Mouse (Mus musculus): Measurements from ENCODE around the gene Ism2. TPM values are rescaled to one million over a fixed set of nuclear protein-coding genes. Genes with fewer than 3 reads are reported as not detected.

Gene Ism2
- polyA plus RNA-seq (2012; rRNA removed) = 0.09 and 0.18 TPM in 2 replicates

DNA sequence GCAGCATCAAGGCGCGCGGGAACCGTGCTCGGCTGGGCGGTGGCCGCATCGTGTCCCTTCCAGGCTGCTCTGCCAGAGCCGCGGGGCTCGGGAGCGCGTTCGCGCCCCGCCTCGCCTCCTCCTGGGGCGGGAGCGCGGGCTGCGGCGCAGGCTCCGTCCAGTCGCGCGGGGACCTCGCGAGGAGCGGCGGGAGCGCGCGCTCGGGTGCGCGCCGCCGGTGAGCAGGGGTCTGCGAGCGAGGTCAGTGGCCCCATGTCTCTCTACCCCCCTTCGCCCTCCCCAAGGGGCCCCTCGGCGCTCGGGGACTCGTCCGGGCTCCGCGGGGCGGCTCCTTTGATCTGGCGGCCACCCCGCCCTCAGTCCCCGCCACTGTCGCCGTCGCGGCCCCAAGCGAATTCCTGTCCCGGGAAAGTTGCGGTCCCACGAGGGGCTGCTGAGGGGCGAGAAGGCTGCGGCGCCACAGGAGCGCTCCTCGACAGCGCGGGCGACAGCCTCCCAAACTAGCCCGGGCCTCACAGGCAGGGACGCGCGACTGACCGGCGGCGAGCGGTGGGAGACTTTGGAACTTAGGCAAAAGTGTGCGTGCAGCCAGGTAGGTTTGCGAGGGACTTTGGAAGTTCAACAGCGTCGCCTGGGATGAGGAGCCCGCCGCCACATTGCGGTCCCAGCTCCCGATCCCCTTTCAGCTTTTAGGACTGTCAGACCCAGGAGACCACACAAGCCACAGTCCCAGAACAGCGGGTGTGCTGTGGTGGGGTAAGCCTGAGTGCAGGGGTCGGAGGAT is at the start of gene Ism2:
TSS of gene Ism2 (minus strand) at position 49 of the 784 bp plus-strand sequence.

DNA sequence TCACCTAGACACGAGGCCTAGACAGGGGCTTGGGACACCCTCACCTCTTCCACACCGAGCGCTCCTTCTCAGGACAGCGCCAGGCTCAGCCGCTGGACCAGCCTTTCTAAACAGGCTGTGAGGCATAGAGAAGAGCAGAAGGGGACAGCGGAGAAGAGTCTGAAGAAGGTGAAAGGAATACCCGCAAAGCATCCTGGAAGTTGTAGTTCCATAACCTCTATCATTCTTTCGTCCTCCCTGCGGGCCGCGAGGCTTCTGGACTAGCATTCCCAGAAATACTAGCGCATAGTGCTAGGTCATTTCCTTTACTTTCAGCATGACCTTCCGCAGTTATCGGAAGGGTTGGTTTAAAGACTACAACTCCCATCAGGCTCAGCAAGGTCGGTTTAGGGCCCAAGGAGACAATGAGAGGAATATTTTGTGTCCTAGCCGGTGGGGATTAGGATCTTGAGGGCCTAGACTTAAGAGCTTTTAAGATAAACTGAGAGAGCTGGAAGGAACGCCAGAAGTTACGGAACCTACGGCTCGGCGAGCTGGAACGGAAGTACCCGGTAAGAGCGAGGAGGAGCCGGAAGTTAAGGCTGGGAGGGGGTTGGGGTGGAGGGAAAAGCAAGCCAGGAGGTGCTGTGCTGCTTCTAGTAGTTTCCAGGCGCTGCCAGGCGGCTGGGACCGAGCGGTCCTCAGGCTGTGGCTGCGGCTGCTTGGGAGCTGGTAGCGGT is 33.2 kb downstream of the Ism2 start, which contains the start of the genes Vipas39 and Ahsa1:
TSS of gene Vipas39 (minus strand) at position 149 of the 719 bp plus-strand sequence.
TSS of gene Ahsa1 (plus strand) at position 372 of the 719 bp plus-strand sequence.

DNA sequence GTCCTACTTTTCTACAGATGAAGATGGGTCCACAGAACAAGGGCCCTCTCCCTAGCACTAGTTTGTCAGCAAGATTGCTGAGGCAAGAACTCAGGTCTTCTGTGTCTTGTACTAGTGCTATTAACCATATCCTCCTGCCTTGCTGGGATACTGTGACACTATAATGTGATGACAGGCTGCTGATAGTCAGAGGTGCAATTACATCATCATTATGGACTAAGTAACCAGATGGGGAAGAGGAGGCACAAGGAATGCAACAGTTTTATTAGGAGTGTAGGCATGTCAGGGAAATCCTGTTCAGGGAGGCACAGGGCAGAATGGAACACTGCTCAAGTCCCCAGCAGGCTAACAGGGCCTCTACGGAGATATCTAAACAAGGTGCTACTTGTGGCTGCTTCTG is 60.9 kb downstream of the Ism2 start, which contains the start of gene Noxred1:
TSS of gene Noxred1 (minus strand) at position 101 of the 400 bp plus-strand sequence.

Other genes with a start within 250 kb of the Ism2 start
- gene Ngb, start 197.2 kb downstream of the Ism2 start, polyA plus RNA-seq (2012; rRNA removed) = 0.10 and 0.15 TPM in 2 replicates
- gene Gstz1, start 152.5 kb downstream of the Ism2 start, polyA plus RNA-seq (2012; rRNA removed) = 274 and 311 TPM in 2 replicates
- 4.1 and 4.5 TPM in 2 replicates for gene Pomt2, start 151.7 kb downstream of the Ism2 start, polyA plus RNA-seq (2012; rRNA removed)
- 0.06 and 0.15 TPM in 2 replicates for gene Samd15, start 100.0 kb downstream of the Ism2 start, polyA plus RNA-seq (2012; rRNA removed)
- 0.66 and 0.71 TPM in 2 replicates for gene Tmed8, start 99.3 kb downstream of the Ism2 start, polyA plus RNA-seq (2012; rRNA removed)
- gene Noxred1, start 61.0 kb downstream of the Ism2 start, polyA plus RNA-seq (2012; rRNA removed) = 0.32 and 0.43 TPM in 2 replicates
- 9.5 and 9.7 TPM in 2 replicates for gene Vipas39, start 33.4 kb downstream of the Ism2 start, polyA plus RNA-seq (2012; rRNA removed)
- 84.9 and 88.1 TPM in 2 replicates for gene Ahsa1, start 33.2 kb downstream of the Ism2 start, polyA plus RNA-seq (2012; rRNA removed)
- 13.5 and 14.3 TPM in 2 replicates for gene Sptlc2, start 88.7 kb upstream of the Ism2 start, polyA plus RNA-seq (2012; rRNA removed)
- 32.5 and 32.8 TPM in 2 replicates for gene Slirp, start 144.2 kb upstream of the Ism2 start, polyA plus RNA-seq (2012; rRNA removed)
- 12.8 and 17.1 TPM in 2 replicates for gene Alkbh1, start 144.3 kb upstream of the Ism2 start, polyA plus RNA-seq (2012; rRNA removed)
- 15.4 and 15.6 TPM in 2 replicates for gene Snw1, start 172.6 kb upstream of the Ism2 start, polyA plus RNA-seq (2012; rRNA removed)
- not detected in 2 replicates for gene Gm5788, start 195.0 kb upstream of the Ism2 start, polyA plus RNA-seq (2012; rRNA removed)
- gene Gm8300, start 214.6 kb upstream of the Ism2 start, polyA plus RNA-seq (2012; rRNA removed) = not detected in 2 replicates

Measured in liver, embryonic 18 days (tissue).